Mouse (Mus musculus) forebrain, embryonic 16.5 days (tissue): Measurements from ENCODE around the gene Plppr3. TPM values are rescaled to one million over a fixed set of nuclear protein-coding genes. Genes with fewer than 3 reads are reported as not detected.
A peak's percentile ranks its signal among the peaks of the same experiment; 100 is the strongest.

ENCODE experiments used
- ATAC-seq: fragments of 200-750 bp; cut with Nextera tagmentation; 2 replicates; pipeline ENCODE4 v1.8.0; 2017; ENCODE audit warnings: mild to moderate bottlenecking, moderate library complexity
- H3K27ac ChIP-seq: fragments of 300-500 bp; sonication (generic); 2 replicates; pipeline ENCODE4 v1.5.1; 2014; ENCODE audit warnings: low read length, control low read depth
- H3K27me3 ChIP-seq: fragments of 300-500 bp; sonication (generic); replicated peaks from 2 replicates; pipeline ENCODE4 v1.6.1; 2014; ENCODE audit warnings: low read length; ENCODE audit not compliant: control insufficient read depth, insufficient read depth
- H3K36me3 ChIP-seq: fragments of 300-500 bp; sonication (generic); 2 replicates; pipeline ENCODE4 v1.6.1; 2014; ENCODE audit not compliant: control insufficient read depth, insufficient read depth
- H3K4me1 ChIP-seq: fragments of 300-500 bp; sonication (generic); replicated peaks from 2 replicates; pipeline ENCODE4 v1.6.1; 2014; ENCODE audit warnings: low read length; ENCODE audit not compliant: control insufficient read depth, insufficient read depth
- H3K4me2 ChIP-seq: fragments of 300-500 bp; sonication (generic); 2 replicates; pipeline ENCODE4 v1.6.1; 2014; ENCODE audit warnings: mild to moderate bottlenecking, low read length, control low read depth
- H3K4me3 ChIP-seq: fragments of 300-500 bp; sonication (generic); replicated peaks from 2 replicates; pipeline ENCODE4 v1.5.1; 2014; ENCODE audit warnings: mild to moderate bottlenecking, low read length, control low read depth
- H3K9ac ChIP-seq: fragments of 300-500 bp; sonication (generic); replicated peaks from 2 replicates; pipeline ENCODE4 v1.6.1; 2014; ENCODE audit warnings: low read depth, low read length, control low read depth
- H3K9me3 ChIP-seq: fragments of 300-500 bp; sonication (generic); 2 replicates; pipeline ENCODE4 v1.6.1; 2016; ENCODE audit warnings: low read length; ENCODE audit not compliant: control insufficient read depth
- WGBS: fragments of 180-500 bp; shearing (Covaris S2); extraction: QIAGEN DNeasy Blood & Tissue Kit; methylation state at CpG from one replicate; pipeline ENCODE4 v1.1.7; 2014; 5-methylcytosine and 5-hydroxymethylcytosine counted together
- polyA plus RNA-seq: library from polyadenylated mRNA; unstranded; fragments of >200 nt; fragmentation: Nextera tagmentation; extraction: Ambion mirVana; gene quantifications from 2 replicates; pipeline ENCODE4 v1.2.1, GENCODE M21; 2015

The Plppr3 gene
- polyA plus RNA-seq, 1 experiment from 2014 or later: 495 TPM

GRCm38 (mm10) chr10:79916081-79916480 lies 41.6 kb upstream of the Plppr3 start:
- Histone ChIP-seq H3K4me3 (peak overlapping the region; percentile 91), H3K9ac (peak overlapping the region; percentile 98), H3K27ac (peak overlapping the region; percentile 80; the same call in 1 of the 2 replicates), H3K27me3 (peaks cover 37% of the 10 kb centered on the region), H3K36me3 (0 out of 2 replicates have a peak, but pooled peaks cover 2% of the 10 kb centered on the region), H3K4me2 (peak overlapping the region; percentile 97), H3K9me3 (no peaks in the 10 kb centered on the region), H3K4me1 (peaks cover 36% of the 10 kb centered on the region)
- no peak for ATAC-seq
- 4% methylated on average over 8 of the region's 8 CpGs for WGBS

GRCm38 (mm10) chr10:79914948-79915596 lies 40.6 kb upstream of the Plppr3 start:
- Histone ChIP-seq H3K36me3 (0 out of 2 replicates have a peak, but pooled peaks cover 2% of the 10 kb centered on the region), H3K9ac (no peak overlapping the region), H3K9me3 (no peaks in the 10 kb centered on the region), H3K27me3 (peaks cover 27% of the 10 kb centered on the region), H3K4me1 (peaks cover 31% of the 10 kb centered on the region), H3K27ac (no peak overlapping the region), H3K4me3 (no peak overlapping the region), H3K4me2 (no peak overlapping the region)
- 66% methylated on average over 7 of the region's 7 CpGs for WGBS
- ATAC-seq: no peak

GRCm38 (mm10) chr10:79914131-79914947 lies 39.9 kb upstream of the Plppr3 start:
- H3K4me3 ChIP-seq: no peak overlapping the region
- peaks cover 38% of the 10 kb centered on the region for H3K4me1 ChIP-seq
- ATAC-seq: no peak
- WGBS: 55% methylated on average over 11 of the region's 11 CpGs
- no peaks in the 10 kb centered on the region for H3K9me3 ChIP-seq
- H3K4me2 ChIP-seq: no peak overlapping the region
- no peak overlapping the region for H3K27ac ChIP-seq
- 0 out of 2 replicates have a peak, but pooled peaks cover 2% of the 10 kb centered on the region for H3K36me3 ChIP-seq
- H3K27me3 ChIP-seq: peaks cover 20% of the 10 kb centered on the region
- H3K9ac ChIP-seq: no peak overlapping the region

- Histone ChIP-seq H3K9ac (no peak overlapping the region), H3K4me3 (no peak overlapping the region), H3K27me3 (peaks cover under 1% of the 10 kb centered on the region), H3K36me3 (0 out of 2 replicates have a peak, but pooled peaks cover 2% of the 10 kb centered on the region), H3K4me2 (no peak overlapping the region), H3K27ac (no peak overlapping the region), H3K4me1 (peaks cover 39% of the 10 kb centered on the region), H3K9me3 (no peaks in the 10 kb centered on the region)
- ATAC-seq: no peak
- 69% methylated on average over 20 of the region's 20 CpGs for WGBS
Measured at GRCm38 (mm10) chr10:79912412-79912811, 38.0 kb upstream of the Plppr3 start.

GRCm38 (mm10) chr10:79910556-79910955 lies 36.1 kb upstream of the Plppr3 start, which contains the start of gene Gm26602:
TSS of gene Gm26602 (plus strand) at chr10:79910856.
- no peak within 1 kb of the TSS; the same call in 1 of the 2 replicates for H3K4me2 ChIP-seq
- H3K4me3 ChIP-seq: no peak within 1 kb of the TSS

GRCm38 (mm10) chr10:79909092-79909922 lies 34.9 kb upstream of the Plppr3 start:
- ATAC-seq: peak; percentile 60
- H3K36me3 ChIP-seq: peaks cover 8% of the 10 kb centered on the region
- WGBS: 24% methylated on average over 14 of the region's 14 CpGs
- H3K4me2 ChIP-seq: peak overlapping the region; percentile 55
- no peaks in the 10 kb centered on the region for H3K27me3 ChIP-seq
- H3K27ac ChIP-seq: peak overlapping the region; percentile 92
- H3K9me3 ChIP-seq: no peaks in the 10 kb centered on the region
- peaks cover 15% of the 10 kb centered on the region for H3K4me1 ChIP-seq
- peak overlapping the region; percentile 51 for H3K9ac ChIP-seq
- peak overlapping the region; percentile 27 for H3K4me3 ChIP-seq

More at GRCm38 (mm10) chr10:79910556-79910955, 36.1 kb upstream of the Plppr3 start, which contains the start of gene Gm26602:
- Histone ChIP-seq H3K27ac (peak within 1 kb of the TSS; percentile 92), H3K4me1 (peaks cover 27% of the 10 kb centered on the region), H3K27me3 (no peaks in the 10 kb centered on the region), H3K36me3 (peaks cover 2% of the 10 kb centered on the region; the same call in 1 of the 2 replicates), H3K9me3 (no peaks in the 10 kb centered on the region), H3K9ac (no peak within 1 kb of the TSS)
- ATAC-seq: no peak
- 91% methylated on average over 4 of the region's 4 CpGs for WGBS

GRCm38 (mm10) chr10:79908167-79909091 lies 34.0 kb upstream of the Plppr3 start, which contains the start of gene Med16:
TSS of gene Med16 (minus strand) at chr10:79908923.
- 1% methylated on average over 52 of the region's 52 CpGs for WGBS
- Histone ChIP-seq H3K36me3 (peaks cover 8% of the 10 kb centered on the region), H3K27ac (peak within 1 kb of the TSS; percentile 99), H3K27me3 (no peaks in the 10 kb centered on the region), H3K4me3 (peak within 1 kb of the TSS; percentile 94), H3K4me1 (peaks cover 9% of the 10 kb centered on the region), H3K9me3 (no peaks in the 10 kb centered on the region), H3K4me2 (peak within 1 kb of the TSS; percentile 55), H3K9ac (peak within 1 kb of the TSS; percentile 99)
- peak; percentile 91 for ATAC-seq

GRCm38 (mm10) chr10:79907415-79907814 lies 33.0 kb upstream of the Plppr3 start:
- Histone ChIP-seq H3K4me1 (peaks cover 9% of the 10 kb centered on the region), H3K9ac (no peak overlapping the region), H3K4me2 (no peak overlapping the region), H3K9me3 (no peaks in the 10 kb centered on the region), H3K27me3 (no peaks in the 10 kb centered on the region), H3K4me3 (no peak overlapping the region), H3K36me3 (peaks cover 6% of the 10 kb centered on the region), H3K27ac (no peak overlapping the region)
- ATAC-seq: no peak
- 95% methylated on average over 10 of the region's 10 CpGs for WGBS
